Comparison of ENCODE assay signal across 25 mouse cellular contexts in the genomic region with DNA sequence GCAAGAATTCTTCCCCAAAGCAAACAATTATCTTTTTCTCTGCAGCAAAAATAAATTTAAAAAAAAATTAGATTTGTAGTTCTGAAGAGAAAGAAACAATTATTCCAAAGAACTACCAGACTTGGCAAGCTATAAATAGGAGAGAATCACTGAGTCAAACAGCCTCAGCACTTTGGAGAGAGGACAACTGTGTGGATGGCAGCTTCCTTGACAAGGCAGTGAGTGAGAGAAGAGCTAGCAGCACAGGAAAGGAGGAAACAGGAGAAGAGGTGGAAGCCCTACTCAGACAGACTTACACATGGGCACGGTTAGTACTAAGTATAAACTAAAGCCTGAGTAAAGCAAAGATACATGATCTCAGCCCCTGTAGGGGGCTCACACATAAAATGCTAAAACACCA. TPM values are rescaled to one million over a fixed set of nuclear protein-coding genes. Genes with fewer than 3 reads are reported as not detected.
DNase-seq lines count a peak whose midpoint lies in the region; ATAC-seq and TF ChIP-seq lines count a peak whose summit lies in the region.
"Had no signal": no experiment of that assay in that cellular context is flagged by ENCODE, and none has a peak within 500 bp of the region (broad histone marks: within the 10 kb centered on the region; RNA-seq: fewer than 3 reads in every experiment).

No protein-coding gene starts in this region.

- no peak overlapping the region for H3K4me3 ChIP-seq in heart, embryonic 14.5 days (ENCODE audit: control insufficient read depth in 1 of 2, insufficient read depth in 1 of 2, low read depth in 1 of 2, low read length in 2 of 2)
- no peak overlapping the region for H3K4me3 ChIP-seq in heart, embryonic 10.5 days
- no peak overlapping the region for H3K4me3 ChIP-seq in layer of hippocampus, adult 2 months
- H3K4me3 ChIP-seq: embryonic facial prominence, embryonic 12.5 days; forebrain, embryonic 12.5 days; hindbrain, embryonic 12.5 days had no signal

- WGBS in heart, embryonic 14.5 days: 12% methylated on average over 1 of the region's 1 CpGs
- 21% methylated on average over 1 of the region's 1 CpGs for WGBS in heart, embryonic 10.5 days

- H3K9ac ChIP-seq in heart, embryonic 14.5 days (ENCODE audit: low read length): no peak overlapping the region
- H3K9ac ChIP-seq: embryonic facial prominence, embryonic 12.5 days; forebrain, embryonic 12.5 days; hindbrain, embryonic 12.5 days had no signal

- no peaks in the 10 kb centered on the region for H3K9me3 ChIP-seq in heart, embryonic 14.5 days (ENCODE audit: control insufficient read depth, low read length)
- no peaks in the 10 kb centered on the region for H3K9me3 ChIP-seq in heart, embryonic 10.5 days
- H3K9me3 ChIP-seq: embryonic facial prominence, embryonic 12.5 days; forebrain, embryonic 12.5 days; hindbrain, embryonic 12.5 days had no signal

- peak overlapping the region; percentile 49; a peak in 2 of 4 replicates for H3K27ac ChIP-seq in heart, embryonic 14.5 days (replicated peaks in 1 of 2; ENCODE audit: control insufficient read depth in 1 of 2, insufficient read depth in 1 of 2, low read depth in 2 of 2, low read length in 2 of 2)
- H3K27ac ChIP-seq in heart, embryonic 10.5 days: no peak overlapping the region; the same call in 1 of the 2 replicates
- peak overlapping the region; percentile 48 for H3K27ac ChIP-seq in layer of hippocampus, adult 2 months
- H3K27ac ChIP-seq: embryonic facial prominence, embryonic 12.5 days; forebrain, embryonic 12.5 days; hindbrain, embryonic 12.5 days had no signal

- DNase-seq in frontal cortex, postnatal 36 days (ENCODE audit: low spot score in 2 of 2): no peak
- no peak for DNase-seq in heart, embryonic 10.5 days (ENCODE audit: low spot score)
- no peak for DNase-seq in layer of hippocampus, adult 2 months (ENCODE audit: low spot score in 2 of 2)
- no peak for DNase-seq in layer of hippocampus, adult 9-10 months (ENCODE audit: low spot score)
- DNase-seq in telencephalon, adult 2 months (ENCODE audit: low read depth, low spot score): peak; percentile 60
- DNase-seq in adrenal gland, postnatal 25 days: no peak
- DNase-seq: adrenal gland, adult 2 months; adrenal gland, postnatal 36 days; cerebellum, adult 11 months; cerebellum, adult 8-10 months; cerebellum, postnatal 14 days; embryo, embryonic 11 days; heart, postnatal 10 days; heart, postnatal 4 days; kidney, adult 8-10 months had no signal

- ATAC-seq in frontal cortex, adult (ENCODE audit: low TSS enrichment): peak; percentile 92
- no peak for ATAC-seq in heart, embryonic 14.5 days (ENCODE audit: insufficient number of reproducible peaks, insufficient read depth, low FRiP score, low read depth)
- ATAC-seq: forebrain, embryonic 16.5 days; hindbrain, embryonic 16.5 days; inflammation-experienced regulatory T-cells, adult 6 months; intestine, postnatal 0 days had no signal

- no peaks in the 10 kb centered on the region for H3K27me3 ChIP-seq in heart, embryonic 14.5 days (ENCODE audit: control insufficient read depth, insufficient read depth, low read length)
- H3K27me3 ChIP-seq in heart, embryonic 10.5 days (ENCODE audit: insufficient read depth, poor library complexity, severe bottlenecking): no peaks in the 10 kb centered on the region
- H3K27me3 ChIP-seq: CH12.LX; embryonic facial prominence, embryonic 12.5 days; forebrain, embryonic 12.5 days; hindbrain, embryonic 12.5 days had no signal

- H3K4me1 ChIP-seq in heart, embryonic 14.5 days (ENCODE audit: control insufficient read depth in 2 of 2, insufficient read depth in 2 of 2, low read length in 2 of 2): peaks cover 3 to 20% of the 10 kb centered on the region in 2 experiments
- H3K4me1 ChIP-seq in heart, embryonic 10.5 days: peaks cover 10% of the 10 kb centered on the region
- H3K4me1 ChIP-seq: embryonic facial prominence, embryonic 12.5 days; forebrain, embryonic 12.5 days; hindbrain, embryonic 12.5 days had no signal

- H3K36me3 ChIP-seq in heart, embryonic 14.5 days (ENCODE audit: control insufficient read depth, insufficient read depth, low read length): peaks cover 4% of the 10 kb centered on the region; the same call in 1 of the 2 replicates
- H3K36me3 ChIP-seq in heart, embryonic 10.5 days: no peaks in the 10 kb centered on the region
- H3K36me3 ChIP-seq: embryonic facial prominence, embryonic 12.5 days; forebrain, embryonic 12.5 days; hindbrain, embryonic 12.5 days had no signal

- TF ChIP-seq CTCF in layer of hippocampus, adult 2 months (conservative IDR thresholded peaks at IDR 0.05): no peak

- no peak overlapping the region for H3K4me2 ChIP-seq in heart, embryonic 14.5 days (ENCODE audit: low read length)
- H3K4me2 ChIP-seq: embryonic facial prominence, embryonic 12.5 days; forebrain, embryonic 12.5 days; hindbrain, embryonic 12.5 days had no signal

RNA-seq across cellular contexts. Expression of gene Peak1, which starts 21.6 kb away (rescaled TPM):
- 18.8 and 22.4 TPM in 2 replicates for polyA plus RNA-seq in heart, embryonic 14.5 days (2014; fragmentation: Nextera tagmentation; extraction: Ambion mirVana)
- polyA plus RNA-seq in heart, embryonic 10.5 days (2016; fragmentation: Nextera tagmentation; extraction: Ambion mirVana): 10.0 and 10.3 TPM in 2 replicates
- 10 to 100 TPM; 56.1 to 59.2 TPM for total RNA-seq in layer of hippocampus, adult 2 months (2021)
- total RNA-seq in adrenal gland, postnatal 25 days (2021): 61.1 and 64.9 TPM in 2 replicates

RNA-seq across cellular contexts. Expression of gene Hmg20a, which starts 22.1 kb away (rescaled TPM):
- polyA plus RNA-seq in heart, embryonic 14.5 days (2014; fragmentation: Nextera tagmentation; extraction: Ambion mirVana): 58.5 and 62.2 TPM in 2 replicates
- 56.9 and 62.4 TPM in 2 replicates for polyA plus RNA-seq in heart, embryonic 10.5 days (2016; fragmentation: Nextera tagmentation; extraction: Ambion mirVana)
- 10 to 100 TPM; 78.8 to 81.6 TPM for total RNA-seq in layer of hippocampus, adult 2 months (2021)
- 41.6 and 52.3 TPM in 2 replicates for total RNA-seq in adrenal gland, postnatal 25 days (2021)
